Mouse (Mus musculus): ENCODE results near the gene Edn2.

Edn2 gene

GRCm38 (mm10) chr4:120200551-120201266 is 39.7 kb downstream of the Edn2 start:
- no peak for DNase-seq (ENCODE audit: low read depth, low spot score)

- DNase-seq (ENCODE audit: low read depth, low spot score) = no peak
Measured at GRCm38 (mm10) chr4:120204357-120204942, 43.4 kb downstream of the Edn2 start.

- no peak for DNase-seq (ENCODE audit: low read depth, low spot score)
Measured at GRCm38 (mm10) chr4:120206471-120206891, 45.5 kb downstream of the Edn2 start.

- no peak for DNase-seq (ENCODE audit: low read depth, low spot score)
Measured at GRCm38 (mm10) chr4:120212080-120212479, 51.1 kb downstream of the Edn2 start.

- DNase-seq (ENCODE audit: low read depth, low spot score) = no peak
Measured at GRCm38 (mm10) chr4:120212812-120213211, 51.8 kb downstream of the Edn2 start.

GRCm38 (mm10) chr4:120215915-120216591 is 55.0 kb downstream of the Edn2 start:
- peak; percentile 80 for DNase-seq (ENCODE audit: low read depth, low spot score)

GRCm38 (mm10) chr4:120216883-120217282 is 55.9 kb downstream of the Edn2 start:
- DNase-seq (ENCODE audit: low read depth, low spot score) = no peak
